Mouse (Mus musculus) stomach, embryonic 14.5 days (tissue): Measurements from ENCODE around the gene Tbcel. TPM values are rescaled to one million over a fixed set of nuclear protein-coding genes. Genes with fewer than 3 reads are reported as not detected.

Experiments used
- ATAC-seq: fragments of 200-750 bp; cut with Nextera tagmentation; 2 replicates; pipeline ENCODE4 v1.8.0; 2017; ENCODE audit warnings: low read depth, moderate TSS enrichment; ENCODE audit not compliant: insufficient number of reproducible peaks, insufficient read depth, low FRiP score
- H3K27ac ChIP-seq: fragments of 300-500 bp; sonication (generic); 2 replicates; pipeline ENCODE4 v1.5.1; 2014; ENCODE audit warnings: mild to moderate bottlenecking, low read length, moderate library complexity, mixed read lengths
- H3K27me3 ChIP-seq: fragments of 300-500 bp; sonication (generic); 2 replicates; pipeline ENCODE4 v1.6.1; 2014; ENCODE audit warnings: low read length, control low read depth, mixed read lengths; ENCODE audit not compliant: control insufficient read depth, insufficient read depth
- H3K36me3 ChIP-seq: fragments of 300-500 bp; sonication (generic); 2 replicates; pipeline ENCODE4 v1.6.1; 2014; ENCODE audit warnings: mild to moderate bottlenecking, control low read depth, low read length, moderate library complexity, mixed read lengths; ENCODE audit not compliant: control insufficient read depth, insufficient read depth
- H3K4me1 ChIP-seq: fragments of 300-500 bp; sonication (generic); 2 replicates; pipeline ENCODE4 v1.6.1; 2014; ENCODE audit warnings: low read length, control low read depth, mixed read lengths; ENCODE audit not compliant: control insufficient read depth, insufficient read depth
- H3K4me2 ChIP-seq: fragments of 300-500 bp; sonication (generic); replicated peaks from 2 replicates; pipeline ENCODE4 v1.6.1; 2014; ENCODE audit warnings: low read depth, low read length, control low read depth
- H3K4me3 ChIP-seq: fragments of 300-500 bp; sonication (generic); 2 replicates; pipeline ENCODE4 v1.5.1; 2014; ENCODE audit warnings: low read depth, low read length, control low read depth
- H3K9ac ChIP-seq: fragments of 300-500 bp; sonication (generic); replicated peaks from 2 replicates; pipeline ENCODE4 v1.6.1; 2014; ENCODE audit warnings: low read depth, mild to moderate bottlenecking, control low read depth, low read length, moderate library complexity, mixed read lengths
- H3K9me3 ChIP-seq: fragments of 300-500 bp; sonication (generic); 2 replicates; pipeline ENCODE4 v1.6.1; 2016; ENCODE audit warnings: low read depth, low read length, control low read depth; ENCODE audit not compliant: control insufficient read depth
- WGBS: fragments of 180-500 bp; shearing (Covaris S2); extraction: QIAGEN DNeasy Blood & Tissue Kit; methylation state at CpG from one replicate; pipeline ENCODE4 v1.1.7; 2014; 5-methylcytosine and 5-hydroxymethylcytosine counted together
- polyA plus RNA-seq: library from polyadenylated mRNA; unstranded; fragments of >200 nt; fragmentation: Nextera tagmentation; extraction: Ambion mirVana; gene quantifications from 2 replicates; pipeline ENCODE4 v1.2.1, GENCODE M21; 2014

Tbcel gene
- polyA plus RNA-seq: 5.5 and 7.6 TPM in 2 replicates

DNA sequence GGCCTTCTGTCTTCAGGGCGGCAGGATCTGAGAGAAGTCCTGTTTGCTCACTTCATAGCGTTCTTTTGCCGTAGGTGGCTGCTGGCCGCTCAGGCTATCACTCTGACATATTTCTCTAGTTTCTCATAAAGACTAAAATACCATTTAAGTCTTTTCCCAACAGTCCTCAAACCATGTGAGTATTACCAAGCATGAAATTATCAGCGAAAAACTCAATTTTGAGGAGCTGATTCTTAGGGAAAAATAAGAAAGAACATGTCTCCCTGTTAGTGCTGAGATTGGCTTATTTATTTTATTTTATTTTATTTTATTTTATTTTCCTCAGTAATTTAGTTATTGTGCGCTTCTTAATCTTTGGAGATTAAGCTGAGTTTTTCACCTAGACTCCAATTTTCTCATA is at the start of gene Tbcel:
Tbcel (minus strand) TSS at position 101 of the 400 bp plus-strand sequence.
- H3K4me3 ChIP-seq: no peak within 1 kb of the TSS
- ATAC-seq: no peak
- no peak within 1 kb of the TSS for H3K27ac ChIP-seq
- H3K4me1 ChIP-seq: no peaks in the 10 kb centered on the region
- no peaks in the 10 kb centered on the region for H3K9me3 ChIP-seq
- no peak within 1 kb of the TSS for H3K9ac ChIP-seq
- no peaks in the 10 kb centered on the region for H3K27me3 ChIP-seq
- H3K36me3 ChIP-seq: no peaks in the 10 kb centered on the region
- H3K4me2 ChIP-seq: no peak within 1 kb of the TSS
- WGBS: 72% methylated on average over 6 of the region's 6 CpGs

GRCm38 (mm10) chr9:42555186-42555585 is 47.6 kb upstream of the Tbcel start:
- no peak overlapping the region for H3K4me3 ChIP-seq
- no peak overlapping the region for H3K27ac ChIP-seq
- no peaks in the 10 kb centered on the region for H3K27me3 ChIP-seq
- H3K4me2 ChIP-seq: no peak overlapping the region
- no peak overlapping the region for H3K9ac ChIP-seq
- H3K36me3 ChIP-seq: no peaks in the 10 kb centered on the region
- ATAC-seq: no peak
- H3K9me3 ChIP-seq: no peaks in the 10 kb centered on the region
- 94% methylated on average over 1 of the region's 1 CpGs for WGBS
- H3K4me1 ChIP-seq: no peaks in the 10 kb centered on the region

- no peak overlapping the region for H3K4me2 ChIP-seq
- no peaks in the 10 kb centered on the region for H3K27me3 ChIP-seq
- H3K9ac ChIP-seq: no peak overlapping the region
- ATAC-seq: no peak
- WGBS: 16% methylated on average over 13 of the region's 13 CpGs
- no peaks in the 10 kb centered on the region for H3K9me3 ChIP-seq
- no peak overlapping the region for H3K27ac ChIP-seq
- no peaks in the 10 kb centered on the region for H3K36me3 ChIP-seq
- no peak overlapping the region for H3K4me3 ChIP-seq
- H3K4me1 ChIP-seq: no peaks in the 10 kb centered on the region
These were observed 42.5 kb upstream of the Tbcel start for GRCm38 (mm10) chr9:42550116-42550515.

- H3K4me3 ChIP-seq: no peak overlapping the region
- 49% methylated on average over 7 of the region's 7 CpGs for WGBS
- no peak overlapping the region for H3K27ac ChIP-seq
- H3K9ac ChIP-seq: no peak overlapping the region
- no peak overlapping the region for H3K4me2 ChIP-seq
- no peak for ATAC-seq
- H3K9me3 ChIP-seq: no peaks in the 10 kb centered on the region
- H3K4me1 ChIP-seq: no peaks in the 10 kb centered on the region
- no peaks in the 10 kb centered on the region for H3K36me3 ChIP-seq
- no peaks in the 10 kb centered on the region for H3K27me3 ChIP-seq
These were observed 41.4 kb upstream of the Tbcel start for GRCm38 (mm10) chr9:42548981-42549380.

GRCm38 (mm10) chr9:42544521-42544920 is 36.9 kb upstream of the Tbcel start:
- Histone ChIP-seq H3K27me3 (no peaks in the 10 kb centered on the region), H3K4me2 (no peak overlapping the region), H3K4me1 (no peaks in the 10 kb centered on the region), H3K9ac (no peak overlapping the region), H3K4me3 (no peak overlapping the region), H3K9me3 (no peaks in the 10 kb centered on the region), H3K36me3 (no peaks in the 10 kb centered on the region), H3K27ac (no peak overlapping the region)
- ATAC-seq: no peak
- 88% methylated on average over 10 of the region's 10 CpGs for WGBS

DNA sequence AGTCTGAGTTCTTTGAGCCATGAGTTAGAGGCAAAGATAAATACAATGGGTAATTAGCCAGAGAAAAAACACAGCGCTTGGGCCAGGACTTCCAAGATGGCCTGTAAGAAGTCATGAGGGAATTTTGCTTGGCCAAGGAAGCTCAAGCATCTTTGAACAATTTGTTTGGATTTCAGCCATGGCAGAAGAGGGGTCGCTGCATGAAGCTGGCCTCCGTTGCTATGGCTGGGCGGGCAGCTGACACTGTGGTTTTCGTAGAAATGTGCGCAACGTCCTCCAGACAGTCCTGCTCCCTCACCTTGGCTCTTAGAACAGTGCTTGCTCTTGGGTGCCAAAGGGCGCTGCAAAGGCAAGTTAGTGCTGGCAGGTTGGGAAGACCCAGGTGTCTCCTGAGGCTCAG is 25.9 kb upstream of the Tbcel start:
- WGBS: 85% methylated on average over 8 of the region's 8 CpGs
- H3K27me3 ChIP-seq: no peaks in the 10 kb centered on the region
- H3K4me1 ChIP-seq: peaks cover 9% of the 10 kb centered on the region; the same call in 1 of the 2 replicates
- no peak overlapping the region for H3K9ac ChIP-seq
- H3K4me2 ChIP-seq: no peak overlapping the region
- H3K4me3 ChIP-seq: no peak overlapping the region
- H3K9me3 ChIP-seq: no peaks in the 10 kb centered on the region
- H3K27ac ChIP-seq: no peak overlapping the region
- no peaks in the 10 kb centered on the region for H3K36me3 ChIP-seq
- ATAC-seq: no peak

GRCm38 (mm10) chr9:42533041-42533440 is 25.4 kb upstream of the Tbcel start:
- Histone ChIP-seq H3K27me3 (no peaks in the 10 kb centered on the region), H3K36me3 (no peaks in the 10 kb centered on the region), H3K9me3 (no peaks in the 10 kb centered on the region), H3K27ac (no peak overlapping the region), H3K4me3 (no peak overlapping the region), H3K4me2 (no peak overlapping the region), H3K4me1 (peaks cover 9% of the 10 kb centered on the region; the same call in 1 of the 2 replicates), H3K9ac (no peak overlapping the region)
- no peak for ATAC-seq
- WGBS: 26% methylated on average over 6 of the region's 6 CpGs

DNA sequence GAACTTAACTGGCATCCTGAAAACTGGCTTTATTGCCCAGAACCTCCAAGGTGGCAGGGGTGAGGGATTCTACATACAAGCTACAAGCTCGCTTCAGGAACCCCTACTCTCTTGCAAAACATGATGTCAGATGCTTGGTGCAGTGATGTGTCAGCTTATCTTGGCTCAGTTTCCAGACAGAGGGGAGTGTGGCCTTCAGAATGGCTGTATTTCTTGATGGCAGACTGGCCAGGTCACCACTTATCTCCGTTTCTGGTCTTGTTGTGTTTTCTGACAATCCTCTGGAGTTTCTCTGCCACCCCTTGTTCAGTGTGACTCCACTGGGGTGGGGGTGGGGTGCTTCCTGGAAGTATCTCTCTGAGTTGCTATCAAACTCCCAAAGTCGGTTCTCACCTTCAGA is 24.3 kb upstream of the Tbcel start:
- Histone ChIP-seq H3K9ac (no peak overlapping the region), H3K4me2 (no peak overlapping the region), H3K4me3 (no peak overlapping the region), H3K4me1 (peaks cover 9% of the 10 kb centered on the region; the same call in 1 of the 2 replicates), H3K27me3 (no peaks in the 10 kb centered on the region), H3K36me3 (no peaks in the 10 kb centered on the region), H3K27ac (no peak overlapping the region), H3K9me3 (no peaks in the 10 kb centered on the region)
- ATAC-seq: no peak
- WGBS: 40% methylated on average over 3 of the region's 3 CpGs
